Mouse (Mus musculus) hematopoietic multipotent progenitor cell, adult 10-12 weeks (in vitro differentiated cells): ENCODE results near the gene Nudt10. TPM values are rescaled to one million over a fixed set of nuclear protein-coding genes. Genes with fewer than 3 reads are reported as not detected.

Experiments
- polyA plus RNA-seq: library from polyadenylated mRNA; stranded (reverse); fragments of >175 nt; gene quantifications from 2 replicates; pipeline ENCODE4 v1.2.3, GENCODE M21; 2012; ENCODE audit warnings: low replicate concordance

The Nudt10 gene
- polyA plus RNA-seq = not detected in 2 replicates

DNA sequence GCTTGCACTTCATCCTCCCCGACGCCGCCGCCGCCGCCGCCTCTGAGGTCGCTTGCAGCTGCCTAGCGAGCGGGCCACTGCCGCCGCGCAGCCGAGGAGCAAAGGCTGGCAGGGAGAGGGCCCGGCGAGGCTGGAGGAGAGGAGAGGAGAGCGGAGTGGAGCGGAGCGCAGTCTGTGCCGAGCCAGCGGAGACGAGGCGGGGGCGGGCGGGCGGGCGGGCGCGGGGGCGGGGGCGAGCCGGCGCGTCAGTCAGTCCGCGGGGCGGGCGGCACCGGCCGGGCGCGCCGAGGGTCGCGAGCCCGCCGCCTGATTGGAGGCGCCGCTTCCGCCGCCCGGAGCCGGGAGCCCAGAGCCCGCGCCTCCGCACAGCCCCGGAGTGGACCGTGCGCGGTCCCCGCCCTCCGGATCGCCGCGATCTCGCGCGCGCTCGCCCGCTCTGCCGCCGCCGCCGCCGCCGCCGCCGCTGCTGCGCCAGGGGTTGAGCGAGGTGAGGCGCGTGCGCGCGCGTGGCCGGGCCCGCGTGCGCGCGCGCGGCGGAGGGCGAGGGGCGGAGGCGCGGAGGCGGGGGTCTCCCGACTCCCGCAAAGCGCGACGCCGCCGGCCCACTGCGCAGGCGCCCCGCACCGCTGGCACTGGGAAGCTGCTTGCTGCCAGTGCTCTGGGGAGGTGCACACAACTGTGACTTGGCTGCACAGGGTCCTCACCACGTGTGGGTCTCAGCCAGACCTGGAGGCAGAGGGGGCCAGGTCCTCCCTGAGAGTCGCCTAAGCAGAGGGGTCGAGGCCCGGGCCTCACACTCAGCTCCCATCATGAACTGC, at the start of gene Nudt10:
Nudt10 (minus strand) TSS at position 193 of the 818 bp plus-strand sequence.

Other genes starting within 250 kb of the Nudt10 start
- gene Nudt11, start 125.6 kb downstream of the Nudt10 start, polyA plus RNA-seq = not detected in 2 replicates
- gene AU022751, start 89.6 kb downstream of the Nudt10 start, polyA plus RNA-seq = not detected in 2 replicates
- gene Bmp15, start 147.7 kb upstream of the Nudt10 start, polyA plus RNA-seq = not detected in 2 replicates
- 0.06 TPM in 1 of 2 replicates, not detected in the other for gene Shroom4, start 226.8 kb upstream of the Nudt10 start, polyA plus RNA-seq